Mouse (Mus musculus) CD4-positive, CD25-positive, alpha-beta regulatory T cell (primary cell): ENCODE data around the gene Dph7. TPM values are rescaled to one million over a fixed set of nuclear protein-coding genes. Genes with fewer than 3 reads are reported as not detected.

Source experiments
- polyA plus RNA-seq: library from polyadenylated mRNA; unstranded; fragments of 100-300 nt; shearing (Covaris generic); gene quantifications from one replicate; pipeline ENCODE4 v1.2.1, GENCODE M21; 2017

The Dph7 gene
- polyA plus RNA-seq: 33.5 TPM

GRCm38 (mm10) chr2:24962304-24963000 is at the start of gene Dph7:
Gene Dph7, plus strand, starts transcription at chr2:24962400.

GRCm38 (mm10) chr2:24918930-24919838 is 43.0 kb upstream of the Dph7 start, which contains the start of gene Ehmt1:
Gene Ehmt1, minus strand, starts transcription at chr2:24919614.

GRCm38 (mm10) chr2:24935057-24935796 is 27.0 kb upstream of the Dph7 start, which contains the start of gene Arrdc1:
Gene Arrdc1, minus strand, starts transcription at chr2:24935252.

GRCm38 (mm10) chr2:24949421-24950188 is 12.6 kb upstream of the Dph7 start, which contains the start of gene Zmynd19:
Gene Zmynd19, plus strand, starts transcription at chr2:24949792.

GRCm38 (mm10) chr2:24974906-24975703 is 12.9 kb downstream of the Dph7 start, which contains the start of gene Mrpl41:
Gene Mrpl41, minus strand, starts transcription at chr2:24975098.

GRCm38 (mm10) chr2:24975704-24976297 is 13.6 kb downstream of the Dph7 start, which contains the start of gene Pnpla7:
Gene Pnpla7, plus strand, starts transcription at chr2:24976033.

Other genes with a start within 250 kb of the Dph7 start
- 0.02 TPM for gene Cacna1b, start 199.2 kb upstream of the Dph7 start, polyA plus RNA-seq
- gene Ehmt1, start 42.8 kb upstream of the Dph7 start, polyA plus RNA-seq: 43.8 TPM
- 256 TPM for gene Arrdc1, start 27.1 kb upstream of the Dph7 start, polyA plus RNA-seq
- 20.8 TPM for gene Zmynd19, start 12.6 kb upstream of the Dph7 start, polyA plus RNA-seq
- gene Mrpl41, start 12.7 kb downstream of the Dph7 start, polyA plus RNA-seq: 90.2 TPM
- gene Pnpla7, start 13.6 kb downstream of the Dph7 start, polyA plus RNA-seq: 80.4 TPM
- 53.2 TPM for gene Nsmf, start 92.0 kb downstream of the Dph7 start, polyA plus RNA-seq
- gene Entpd8, start 117.9 kb downstream of the Dph7 start, polyA plus RNA-seq: 0.37 TPM
- 8.3 TPM for gene Noxa1, start 132.7 kb downstream of the Dph7 start, polyA plus RNA-seq
- 5.1 TPM for gene Nrarp, start 218.4 kb downstream of the Dph7 start, polyA plus RNA-seq
- gene Tor4a, start 234.5 kb downstream of the Dph7 start, polyA plus RNA-seq: 115 TPM
- gene Nelfb, start 249.1 kb downstream of the Dph7 start, polyA plus RNA-seq: 141 TPM